Mouse (Mus musculus) neural tube, embryonic 15.5 days (tissue): ENCODE data around the gene Ccl11. TPM values are rescaled to one million over a fixed set of nuclear protein-coding genes. Genes with fewer than 3 reads are reported as not detected.

ENCODE experiments used
- ATAC-seq: fragments of 200-750 bp; cut with Nextera tagmentation; 2 replicates; pipeline ENCODE4 v1.8.0; 2017; ENCODE audit warnings: mild to moderate bottlenecking, moderate TSS enrichment, moderate library complexity; ENCODE audit not compliant: low FRiP score
- H3K27ac ChIP-seq: fragments of 300-500 bp; sonication (generic); replicated peaks from 2 replicates; pipeline ENCODE4 v1.5.1; 2015; ENCODE audit warnings: mild to moderate bottlenecking, inconsistent platforms
- H3K27me3 ChIP-seq: fragments of 300-500 bp; sonication (generic); replicated peaks from 2 replicates; pipeline ENCODE4 v1.6.1; 2015; ENCODE audit warnings: inconsistent platforms
- H3K36me3 ChIP-seq: fragments of 300-500 bp; sonication (generic); 2 replicates; pipeline ENCODE4 v1.6.1; 2015; ENCODE audit warnings: inconsistent platforms
- H3K4me1 ChIP-seq: fragments of 300-500 bp; sonication (generic); 2 replicates; pipeline ENCODE4 v1.6.1; 2015; ENCODE audit warnings: inconsistent platforms
- H3K4me2 ChIP-seq: fragments of 300-500 bp; sonication (generic); 2 replicates; pipeline ENCODE4 v1.6.1; 2015; ENCODE audit warnings: inconsistent platforms, mild to moderate bottlenecking, moderate library complexity
- H3K4me3 ChIP-seq: fragments of 300-500 bp; sonication (generic); replicated peaks from 2 replicates; pipeline ENCODE4 v1.5.1; 2015; ENCODE audit warnings: mild to moderate bottlenecking, inconsistent platforms
- H3K9ac ChIP-seq: fragments of 300-500 bp; sonication (generic); replicated peaks from 2 replicates; pipeline ENCODE4 v1.6.1; 2015; ENCODE audit warnings: mild to moderate bottlenecking, inconsistent platforms
- H3K9me3 ChIP-seq: fragments of 300-500 bp; sonication (generic); replicated peaks from 2 replicates; pipeline ENCODE4 v1.6.1; 2016; ENCODE audit warnings: inconsistent platforms
- WGBS: fragments of 180-500 bp; shearing (Covaris S2); methylation state at CpG from one replicate; pipeline ENCODE4 v1.1.7; 2015; ENCODE audit warnings: mixed read lengths; 5-methylcytosine and 5-hydroxymethylcytosine counted together
- polyA plus RNA-seq: library from polyadenylated mRNA; unstranded; fragments of >200 nt; fragmentation: Nextera tagmentation; extraction: Ambion mirVana; gene quantifications from 2 replicates; pipeline ENCODE4 v1.2.1, GENCODE M21; 2015

Ccl11 gene
- polyA plus RNA-seq, 1 experiment from 2014 or later = 0.47 TPM

DNA sequence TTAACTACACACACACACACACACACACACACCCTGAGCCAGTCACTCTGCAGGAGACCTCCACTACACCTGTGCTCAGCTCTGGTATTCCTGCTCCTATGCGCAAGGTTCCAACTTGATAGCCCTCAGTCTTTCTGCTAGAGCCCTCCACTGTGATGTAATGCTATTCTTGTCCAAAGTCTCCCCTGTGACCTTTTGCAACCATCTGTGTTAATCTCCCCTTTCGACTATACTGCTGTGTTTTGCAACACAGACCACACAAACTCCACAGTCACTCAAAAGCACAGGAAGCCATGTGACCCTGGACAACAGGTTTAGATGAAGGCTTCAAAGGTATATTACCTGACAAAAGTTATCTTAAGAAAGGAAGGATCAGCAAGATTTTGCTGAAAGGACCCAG lies 5.8 kb downstream of the Ccl11 start:
- ATAC-seq = no peak
- Histone ChIP-seq H3K27me3 (no peaks in the 10 kb centered on the region), H3K27ac (no peak overlapping the region), H3K9ac (no peak overlapping the region), H3K9me3 (no peaks in the 10 kb centered on the region), H3K4me1 (no peaks in the 10 kb centered on the region), H3K4me3 (no peak overlapping the region), H3K36me3 (no peaks in the 10 kb centered on the region), H3K4me2 (no peak overlapping the region)
- 81% methylated on average over 2 of the region's 2 CpGs for WGBS

DNA sequence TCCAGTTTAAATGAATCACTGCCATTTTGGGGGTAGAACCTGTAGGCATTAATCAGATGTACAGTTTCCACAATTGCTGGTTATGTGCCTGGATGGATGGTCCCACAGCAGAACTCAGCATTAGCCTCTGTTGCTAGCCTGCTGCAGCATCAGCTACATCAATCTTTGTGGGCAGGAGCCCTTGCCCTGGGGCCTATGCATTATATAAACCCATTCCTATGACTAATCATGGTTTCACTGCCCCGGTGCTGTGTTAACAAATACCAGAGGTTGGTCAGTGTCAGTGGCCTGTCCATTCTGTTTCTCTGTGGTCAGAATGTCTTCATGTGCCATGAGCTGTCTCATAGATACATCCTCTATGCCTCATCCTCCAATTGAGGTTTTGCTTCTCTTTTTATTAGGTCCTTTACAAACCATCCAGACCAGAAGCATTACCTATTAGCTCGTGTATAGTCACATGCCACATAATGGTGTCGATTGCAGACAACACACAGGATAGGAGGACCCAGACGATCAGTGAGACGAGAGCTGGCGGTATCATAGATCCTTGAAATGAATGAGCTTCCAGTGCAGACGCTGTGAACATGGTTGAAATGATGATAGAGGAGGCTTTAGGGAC lies 9.4 kb downstream of the Ccl11 start:
- ATAC-seq = no peak
- H3K4me1 ChIP-seq = no peaks in the 10 kb centered on the region
- no peaks in the 10 kb centered on the region for H3K9me3 ChIP-seq
- no peak overlapping the region for H3K9ac ChIP-seq
- WGBS = 77% methylated on average over 7 of the region's 7 CpGs
- H3K27me3 ChIP-seq = no peaks in the 10 kb centered on the region
- H3K4me3 ChIP-seq = no peak overlapping the region
- H3K27ac ChIP-seq = no peak overlapping the region
- H3K4me2 ChIP-seq = no peak overlapping the region
- no peaks in the 10 kb centered on the region for H3K36me3 ChIP-seq

DNA sequence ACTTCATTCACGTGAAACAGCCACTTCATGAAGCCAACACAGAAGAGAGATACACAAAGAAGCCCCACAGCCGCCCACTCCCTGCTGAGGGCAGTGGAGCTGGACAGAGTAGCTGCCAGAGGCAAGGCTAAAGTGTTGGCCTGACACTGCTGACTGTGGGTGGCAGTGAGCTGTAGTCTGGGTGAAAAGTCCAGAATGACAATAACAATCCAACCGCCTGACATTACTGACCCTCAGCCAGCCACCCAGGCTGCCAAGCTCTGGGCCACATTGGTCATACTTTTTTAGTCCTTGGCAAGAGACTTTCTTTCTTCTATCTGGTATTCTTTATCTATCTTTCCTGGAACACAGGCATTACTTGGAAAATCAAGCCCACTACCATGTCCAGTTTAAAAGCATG lies 13.5 kb downstream of the Ccl11 start:
- Histone ChIP-seq H3K9ac (no peak overlapping the region), H3K27me3 (no peaks in the 10 kb centered on the region), H3K9me3 (no peaks in the 10 kb centered on the region), H3K4me1 (no peaks in the 10 kb centered on the region), H3K36me3 (no peaks in the 10 kb centered on the region), H3K4me2 (no peak overlapping the region), H3K4me3 (no peak overlapping the region), H3K27ac (no peak overlapping the region)
- 87% methylated on average over 3 of the region's 3 CpGs for WGBS
- ATAC-seq = no peak

DNA sequence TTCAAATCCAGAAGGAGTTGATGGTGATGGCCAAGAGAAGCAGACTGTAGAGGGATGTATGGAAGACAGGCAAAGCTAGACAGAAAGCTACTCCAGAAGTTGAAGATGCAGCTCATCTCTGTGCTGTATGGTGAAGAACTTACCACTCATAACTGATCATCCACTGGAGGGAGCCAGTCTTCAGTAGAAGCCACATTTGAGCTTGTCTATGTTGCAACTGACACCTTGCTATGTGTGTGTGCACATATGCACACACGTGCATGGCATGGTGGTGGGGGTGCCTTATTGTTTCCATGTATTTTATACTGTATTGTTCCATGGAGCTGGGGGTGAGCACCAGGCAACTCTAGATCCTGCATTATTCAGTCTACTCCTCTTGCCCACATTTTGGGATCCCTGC lies 14.8 kb downstream of the Ccl11 start:
- H3K27ac ChIP-seq = no peak overlapping the region
- WGBS = 73% methylated on average over 1 of the region's 1 CpGs
- no peak overlapping the region for H3K4me2 ChIP-seq
- no peaks in the 10 kb centered on the region for H3K9me3 ChIP-seq
- ATAC-seq = no peak
- H3K4me1 ChIP-seq = no peaks in the 10 kb centered on the region
- no peak overlapping the region for H3K9ac ChIP-seq
- no peak overlapping the region for H3K4me3 ChIP-seq
- H3K27me3 ChIP-seq = no peaks in the 10 kb centered on the region
- H3K36me3 ChIP-seq = no peaks in the 10 kb centered on the region

DNA sequence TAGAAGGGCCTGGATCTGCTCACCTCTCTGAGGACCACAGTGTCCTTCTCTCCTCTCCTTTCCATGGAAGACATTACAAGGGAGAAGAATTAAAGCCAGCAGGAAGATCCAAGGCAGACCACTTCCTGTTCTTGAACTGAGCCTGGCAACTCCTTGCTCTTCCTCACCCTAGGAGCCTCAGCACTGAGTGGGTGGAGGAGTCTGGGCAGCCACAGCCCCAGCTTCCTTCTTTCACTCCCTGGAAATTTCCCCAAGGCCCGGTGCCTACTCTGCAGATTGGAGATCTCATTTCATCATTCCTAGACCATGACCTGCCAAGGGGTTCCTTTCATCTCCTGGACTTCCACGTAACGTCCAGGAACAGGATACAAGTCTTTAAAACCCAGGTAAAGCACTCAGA lies 15.4 kb downstream of the Ccl11 start:
- 81% methylated on average over 3 of the region's 3 CpGs for WGBS
- ATAC-seq = no peak

DNA sequence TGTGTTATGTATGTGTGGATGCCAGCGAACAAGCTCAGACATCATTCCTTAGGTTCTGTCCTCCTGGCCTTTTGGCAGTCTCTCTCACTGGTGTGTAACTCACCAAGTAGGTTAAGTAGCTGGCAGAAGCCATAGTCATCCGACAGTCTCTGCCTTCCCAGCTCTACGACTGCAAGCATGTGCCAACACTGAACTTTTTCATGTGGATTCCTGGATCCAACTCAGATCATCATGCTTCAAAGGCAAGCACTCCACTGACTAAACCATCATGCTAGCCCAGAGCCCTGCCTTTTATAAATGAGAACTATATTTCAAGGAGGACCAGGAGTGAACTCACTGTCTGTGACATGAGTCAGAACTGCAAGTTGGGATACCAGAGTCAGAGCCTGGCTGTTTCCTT lies 16.1 kb downstream of the Ccl11 start:
- Histone ChIP-seq H3K27ac (no peak overlapping the region), H3K4me2 (no peak overlapping the region), H3K9me3 (no peaks in the 10 kb centered on the region), H3K4me3 (no peak overlapping the region), H3K9ac (no peak overlapping the region), H3K36me3 (no peaks in the 10 kb centered on the region), H3K27me3 (no peaks in the 10 kb centered on the region), H3K4me1 (no peaks in the 10 kb centered on the region)
- ATAC-seq = no peak
- WGBS = 86% methylated on average over 3 of the region's 3 CpGs

More for the DNA sequence above, 15.4 kb downstream of the Ccl11 start:
- H3K4me1 ChIP-seq = no peaks in the 10 kb centered on the region
- no peak overlapping the region for H3K4me2 ChIP-seq
- H3K27ac ChIP-seq = no peak overlapping the region
- H3K9ac ChIP-seq = no peak overlapping the region
- no peaks in the 10 kb centered on the region for H3K36me3 ChIP-seq
- H3K4me3 ChIP-seq = no peak overlapping the region
- H3K27me3 ChIP-seq = no peaks in the 10 kb centered on the region
- no peaks in the 10 kb centered on the region for H3K9me3 ChIP-seq

DNA sequence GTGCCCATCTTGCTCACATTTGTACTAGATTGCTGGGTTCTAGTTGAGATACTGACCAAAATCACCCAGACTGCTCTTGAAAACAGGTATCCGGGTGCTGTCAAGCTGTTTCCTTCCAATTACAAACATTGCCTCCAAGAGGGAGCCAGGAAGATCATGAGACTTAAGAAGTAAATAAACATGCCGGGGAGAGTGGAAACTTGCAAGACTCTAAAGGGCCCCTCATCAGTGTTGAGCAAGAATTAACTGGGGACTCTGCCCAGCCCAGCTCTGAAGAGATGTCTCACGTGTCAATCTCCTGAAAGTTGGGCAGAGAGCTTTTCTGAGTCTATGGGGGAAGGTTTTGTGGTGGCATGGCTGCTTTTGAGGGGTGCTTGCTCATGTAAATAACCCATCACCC lies 19.4 kb downstream of the Ccl11 start:
- no peaks in the 10 kb centered on the region for H3K4me1 ChIP-seq
- no peak overlapping the region for H3K4me3 ChIP-seq
- H3K27ac ChIP-seq = no peak overlapping the region
- no peak for ATAC-seq
- no peak overlapping the region for H3K4me2 ChIP-seq
- no peak overlapping the region for H3K9ac ChIP-seq
- H3K9me3 ChIP-seq = no peaks in the 10 kb centered on the region
- 88% methylated on average over 3 of the region's 3 CpGs for WGBS
- no peaks in the 10 kb centered on the region for H3K36me3 ChIP-seq
- H3K27me3 ChIP-seq = no peaks in the 10 kb centered on the region

DNA sequence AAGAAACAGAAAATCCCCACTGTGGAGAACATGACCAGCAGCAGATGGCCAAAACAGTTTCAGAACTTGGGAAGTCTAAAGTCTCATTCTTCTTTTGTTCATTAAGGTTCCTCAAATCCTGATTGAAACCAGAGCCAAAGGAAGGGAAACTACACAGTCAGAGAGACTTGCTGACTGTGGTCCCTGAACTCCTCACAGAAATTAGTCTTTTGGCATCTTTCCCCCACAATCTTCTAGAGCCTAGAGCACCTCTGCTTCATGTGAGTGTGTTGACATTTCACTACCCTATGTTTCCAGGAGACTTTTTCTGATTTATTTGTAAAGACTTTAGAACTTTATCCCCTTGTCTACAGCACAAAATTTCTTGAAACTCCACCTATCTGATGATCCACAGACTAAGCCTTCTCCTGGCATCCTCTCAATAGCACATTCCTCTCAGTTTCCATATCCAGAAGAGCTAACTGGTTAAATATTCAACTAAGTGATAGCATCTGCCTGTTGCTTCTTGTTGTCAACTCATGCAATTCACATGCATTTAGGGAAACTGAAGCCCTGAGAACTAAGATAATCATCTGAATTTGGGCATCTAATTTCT lies 20.6 kb downstream of the Ccl11 start:
- no peaks in the 10 kb centered on the region for H3K27me3 ChIP-seq
- no peak overlapping the region for H3K4me2 ChIP-seq
- no peaks in the 10 kb centered on the region for H3K36me3 ChIP-seq
- no peak overlapping the region for H3K4me3 ChIP-seq
- ATAC-seq = no peak
- no peaks in the 10 kb centered on the region for H3K9me3 ChIP-seq
- no peak overlapping the region for H3K9ac ChIP-seq
- H3K27ac ChIP-seq = no peak overlapping the region
- no peaks in the 10 kb centered on the region for H3K4me1 ChIP-seq

DNA sequence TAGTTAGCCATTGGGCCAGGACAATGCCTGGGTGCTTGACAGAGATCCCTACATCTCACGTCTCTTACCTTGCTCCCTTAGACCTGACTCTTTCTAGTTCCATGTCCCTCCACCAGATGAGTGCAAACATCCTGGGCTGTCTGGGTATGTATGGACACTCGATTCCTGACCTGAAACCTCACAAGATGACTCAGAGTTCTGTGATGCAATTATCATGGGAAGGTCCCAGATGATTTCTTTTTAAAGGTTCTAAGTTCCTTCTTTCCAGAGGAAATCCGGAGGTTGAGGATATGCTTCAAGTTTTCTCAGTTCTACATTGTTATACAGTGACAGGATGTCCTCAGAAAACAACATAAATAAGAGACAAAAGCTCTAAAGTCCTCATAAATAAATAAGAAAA lies 23.2 kb downstream of the Ccl11 start:
- H3K9ac ChIP-seq = no peak overlapping the region
- no peaks in the 10 kb centered on the region for H3K9me3 ChIP-seq
- no peaks in the 10 kb centered on the region for H3K27me3 ChIP-seq
- ATAC-seq = no peak
- no peak overlapping the region for H3K4me3 ChIP-seq
- H3K36me3 ChIP-seq = no peaks in the 10 kb centered on the region
- 89% methylated on average over 3 of the region's 3 CpGs for WGBS
- no peak overlapping the region for H3K4me2 ChIP-seq
- no peaks in the 10 kb centered on the region for H3K4me1 ChIP-seq
- no peak overlapping the region for H3K27ac ChIP-seq

DNA sequence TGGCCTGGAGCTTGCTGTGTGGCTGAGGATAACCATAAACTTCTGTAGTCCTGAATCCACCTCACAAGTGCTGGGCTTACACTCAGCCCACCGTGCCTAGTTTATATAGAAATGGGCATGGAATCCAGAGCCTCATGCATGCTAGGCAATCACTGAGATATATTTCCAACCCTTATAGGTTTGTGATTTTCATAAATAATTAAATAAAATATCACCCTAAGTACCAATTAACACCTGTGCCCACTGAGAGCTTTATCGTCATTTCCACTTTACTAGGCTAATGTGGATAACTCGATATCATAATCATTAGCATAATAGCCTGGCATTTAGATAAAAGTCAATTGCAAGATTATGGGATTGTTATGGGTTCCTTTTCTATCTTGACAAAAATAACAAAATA lies 26.7 kb downstream of the Ccl11 start:
- no peaks in the 10 kb centered on the region for H3K36me3 ChIP-seq
- H3K9ac ChIP-seq = no peak overlapping the region
- 53% methylated on average over 3 of the region's 3 CpGs for WGBS
- peak; percentile 65 for ATAC-seq
- no peaks in the 10 kb centered on the region for H3K27me3 ChIP-seq
- no peak overlapping the region for H3K4me3 ChIP-seq
- no peaks in the 10 kb centered on the region for H3K9me3 ChIP-seq
- H3K27ac ChIP-seq = no peak overlapping the region
- H3K4me2 ChIP-seq = no peak overlapping the region
- no peaks in the 10 kb centered on the region for H3K4me1 ChIP-seq

DNA sequence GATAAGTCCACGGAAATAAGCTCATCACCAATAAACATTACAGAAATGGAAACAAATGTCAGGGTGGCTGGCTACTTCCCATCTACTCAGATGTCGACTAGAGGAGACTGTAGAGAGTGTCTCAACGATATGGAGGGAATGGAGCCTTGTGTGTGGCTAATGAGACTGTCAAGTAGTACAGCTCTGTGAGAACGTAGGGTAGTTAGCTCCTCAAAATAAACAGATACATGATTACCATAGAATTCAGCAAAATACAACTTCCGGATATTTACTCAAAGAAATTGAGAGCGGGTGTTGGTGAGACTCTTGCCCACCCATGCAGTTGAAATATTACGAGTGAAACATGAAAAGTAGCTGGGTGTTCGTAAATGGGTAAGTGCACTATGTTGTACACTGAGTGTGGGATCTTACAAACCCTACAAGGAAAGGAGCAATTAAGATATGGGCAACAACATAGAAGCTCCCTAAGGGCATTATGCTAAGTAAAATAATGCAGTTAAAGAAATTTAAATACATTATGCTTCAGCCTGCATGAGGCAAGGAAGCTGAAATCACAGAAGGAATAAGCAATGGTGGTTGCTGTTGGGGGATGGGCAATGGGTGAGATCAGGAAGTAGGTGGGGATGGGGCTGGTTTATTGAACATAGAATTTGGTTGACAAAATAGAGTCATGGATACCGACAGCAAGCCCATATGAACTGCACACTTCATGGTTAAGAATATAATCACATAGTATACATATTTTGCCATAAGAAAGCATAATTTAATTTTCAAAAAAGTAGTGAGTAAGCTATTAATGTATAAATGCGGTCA lies 42.1 kb downstream of the Ccl11 start:
- 90% methylated on average over 10 of the region's 10 CpGs for WGBS

DNA sequence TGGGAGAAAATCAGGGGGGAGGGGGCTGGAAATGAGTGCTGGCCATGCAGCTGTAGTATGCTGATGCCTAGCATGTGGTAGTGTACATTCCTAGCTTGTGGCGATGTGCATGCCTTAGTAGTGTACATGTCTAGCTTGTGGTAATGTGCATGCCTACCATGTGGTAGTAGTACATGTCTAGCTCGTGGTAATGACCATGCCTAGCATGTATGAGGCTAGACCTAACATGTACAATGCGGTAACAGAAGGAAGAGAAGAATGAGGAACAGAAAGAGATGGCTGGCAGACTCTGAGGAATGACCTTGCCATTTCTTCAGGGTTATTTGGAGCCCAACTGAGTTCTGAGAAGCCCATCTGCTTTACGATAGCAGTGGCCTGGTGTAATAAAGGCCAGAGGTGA lies 43.5 kb downstream of the Ccl11 start:
- WGBS = 80% methylated on average over 4 of the region's 4 CpGs
- H3K4me1 ChIP-seq = no peaks in the 10 kb centered on the region
- no peak overlapping the region for H3K9ac ChIP-seq
- no peak for ATAC-seq
- no peak overlapping the region for H3K4me2 ChIP-seq
- no peaks in the 10 kb centered on the region for H3K27me3 ChIP-seq
- H3K4me3 ChIP-seq = no peak overlapping the region
- no peaks in the 10 kb centered on the region for H3K9me3 ChIP-seq
- H3K27ac ChIP-seq = no peak overlapping the region
- no peaks in the 10 kb centered on the region for H3K36me3 ChIP-seq

More for the DNA sequence above, 42.1 kb downstream of the Ccl11 start:
- ATAC-seq = no peak
- no peak overlapping the region for H3K9ac ChIP-seq
- H3K27me3 ChIP-seq = no peaks in the 10 kb centered on the region
- H3K4me2 ChIP-seq = no peak overlapping the region
- H3K4me1 ChIP-seq = no peaks in the 10 kb centered on the region
- H3K27ac ChIP-seq = no peak overlapping the region
- H3K36me3 ChIP-seq = no peaks in the 10 kb centered on the region
- H3K4me3 ChIP-seq = no peak overlapping the region
- no peaks in the 10 kb centered on the region for H3K9me3 ChIP-seq
